Mouse (Mus musculus) embryonic facial prominence, embryonic 12.5 days (tissue): ENCODE results near the gene Tapbp. TPM values are rescaled to one million over a fixed set of nuclear protein-coding genes. Genes with fewer than 3 reads are reported as not detected.

Experiments used
- ATAC-seq: fragments of 200-750 bp; cut with Nextera tagmentation; 2 replicates; pipeline ENCODE4 v1.8.0; 2017; ENCODE audit not compliant: insufficient number of reproducible peaks, insufficient read depth, low FRiP score, low TSS enrichment
- H3K27ac ChIP-seq: fragments of 300-500 bp; sonication (generic); 2 replicates; pipeline ENCODE4 v1.5.1; 2016; ENCODE audit warnings: mild to moderate bottlenecking
- H3K27me3 ChIP-seq: fragments of 300-500 bp; sonication (generic); 2 replicates; pipeline ENCODE4 v1.6.1; 2016; ENCODE audit warnings: mild to moderate bottlenecking, moderate library complexity
- H3K36me3 ChIP-seq: fragments of 300-500 bp; sonication (generic); 2 replicates; pipeline ENCODE4 v1.6.1; 2016; ENCODE audit warnings: mild to moderate bottlenecking
- H3K4me1 ChIP-seq: fragments of 300-500 bp; sonication (generic); 2 replicates; pipeline ENCODE4 v1.6.1; 2016
- H3K4me2 ChIP-seq: fragments of 300-500 bp; sonication (generic); replicated peaks from 2 replicates; pipeline ENCODE4 v1.6.1; 2016; ENCODE audit warnings: mild to moderate bottlenecking, moderate library complexity
- H3K4me3 ChIP-seq: fragments of 300-500 bp; sonication (generic); 2 replicates; pipeline ENCODE4 v1.5.1; 2016; ENCODE audit warnings: mild to moderate bottlenecking
- H3K9ac ChIP-seq: fragments of 300-500 bp; sonication (generic); 2 replicates; pipeline ENCODE4 v1.6.1; 2016; ENCODE audit warnings: mild to moderate bottlenecking, moderate library complexity
- H3K9me3 ChIP-seq: fragments of 300-500 bp; sonication (generic); 2 replicates; pipeline ENCODE4 v1.6.1; 2016; ENCODE audit warnings: mild to moderate bottlenecking, moderate library complexity
- WGBS: fragments of 180-500 bp; shearing (Covaris S2); methylation state at CpG from one replicate; pipeline ENCODE4 v1.1.7; 2016; 5-methylcytosine and 5-hydroxymethylcytosine counted together
- polyA plus RNA-seq: library from polyadenylated mRNA; unstranded; fragments of >200 nt; fragmentation: Nextera tagmentation; extraction: Ambion mirVana; gene quantifications from 2 replicates; pipeline ENCODE4 v1.2.1, GENCODE M21; 2016

The Tapbp gene
- polyA plus RNA-seq, 1 experiment from 2014 or later, result 25.0 TPM

GRCm38 (mm10) chr17:33916847-33917655 is 1.4 kb downstream of the Tapbp start:
- H3K36me3 ChIP-seq, result peaks cover 37% of the 10 kb centered on the region
- no peak overlapping the region for H3K27ac ChIP-seq

DNA sequence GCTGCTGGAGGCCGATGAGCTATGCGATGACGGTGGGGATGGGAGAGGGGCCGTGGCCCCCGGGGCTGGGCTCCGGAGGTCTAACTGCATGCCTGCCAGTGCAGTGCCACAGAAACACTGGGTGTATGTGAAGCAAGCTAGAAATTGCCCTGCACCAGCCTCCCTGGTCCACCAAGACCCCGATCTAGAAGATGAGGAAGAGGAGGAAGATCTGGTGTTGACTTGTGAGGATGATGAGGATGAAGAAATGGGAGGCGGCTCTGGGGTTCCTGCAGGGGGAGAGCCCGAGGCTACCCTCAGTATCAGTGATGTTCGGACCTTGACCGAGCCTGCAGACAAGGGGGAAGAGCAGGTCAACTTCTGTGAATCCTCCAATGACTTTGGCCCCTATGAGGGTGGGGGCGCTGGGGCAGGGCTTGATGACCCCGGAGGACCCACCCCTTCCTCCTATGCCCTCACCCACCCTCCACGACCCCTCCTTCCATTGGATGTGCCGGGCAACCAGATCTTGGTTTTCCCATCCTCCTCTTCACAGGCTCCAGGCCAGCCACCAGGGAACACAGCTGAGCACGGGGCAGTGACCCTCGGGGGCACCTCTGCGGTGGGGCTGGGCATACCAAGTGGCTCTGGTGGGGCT is 2.1 kb downstream of the Tapbp start:
- H3K4me2 ChIP-seq, result no peak overlapping the region

More at GRCm38 (mm10) chr17:33916847-33917655, 1.4 kb downstream of the Tapbp start:
- Histone ChIP-seq H3K4me2 (peak overlapping the region; percentile 54), H3K9me3 (no peaks in the 10 kb centered on the region), H3K27me3 (0 out of 2 replicates have a peak, but pooled peaks cover 2% of the 10 kb centered on the region), H3K4me3 (peak overlapping the region; percentile 51), H3K9ac (peak overlapping the region; percentile 40), H3K4me1 (peaks cover 35% of the 10 kb centered on the region)
- ATAC-seq, result no peak
- WGBS, result 68% methylated on average over 31 of the region's 31 CpGs

GRCm38 (mm10) chr17:33918293-33919203 is 2.8 kb downstream of the Tapbp start:
- 0 out of 2 replicates have a peak, but pooled peaks cover 2% of the 10 kb centered on the region for H3K27me3 ChIP-seq
- no peak for ATAC-seq
- peaks cover 35% of the 10 kb centered on the region for H3K4me1 ChIP-seq
- no peak overlapping the region for H3K27ac ChIP-seq
- peaks cover 24% of the 10 kb centered on the region for H3K36me3 ChIP-seq
- 61% methylated on average over 37 of the region's 37 CpGs for WGBS
- H3K4me3 ChIP-seq, result peak overlapping the region; percentile 57; the same call in 1 of the 2 replicates
- H3K9ac ChIP-seq, result no peak overlapping the region
- peak overlapping the region; percentile 98 for H3K4me2 ChIP-seq
- no peaks in the 10 kb centered on the region for H3K9me3 ChIP-seq

More for the DNA sequence above, 2.1 kb downstream of the Tapbp start:
- peaks cover 35% of the 10 kb centered on the region for H3K4me1 ChIP-seq
- H3K9me3 ChIP-seq, result no peaks in the 10 kb centered on the region
- H3K36me3 ChIP-seq, result peaks cover 31% of the 10 kb centered on the region
- H3K9ac ChIP-seq, result no peak overlapping the region
- no peak for ATAC-seq
- WGBS, result 83% methylated on average over 18 of the region's 18 CpGs
- 0 out of 2 replicates have a peak, but pooled peaks cover 2% of the 10 kb centered on the region for H3K27me3 ChIP-seq
- peak overlapping the region; percentile 51; the same call in 1 of the 2 replicates for H3K4me3 ChIP-seq
- no peak overlapping the region for H3K27ac ChIP-seq

DNA sequence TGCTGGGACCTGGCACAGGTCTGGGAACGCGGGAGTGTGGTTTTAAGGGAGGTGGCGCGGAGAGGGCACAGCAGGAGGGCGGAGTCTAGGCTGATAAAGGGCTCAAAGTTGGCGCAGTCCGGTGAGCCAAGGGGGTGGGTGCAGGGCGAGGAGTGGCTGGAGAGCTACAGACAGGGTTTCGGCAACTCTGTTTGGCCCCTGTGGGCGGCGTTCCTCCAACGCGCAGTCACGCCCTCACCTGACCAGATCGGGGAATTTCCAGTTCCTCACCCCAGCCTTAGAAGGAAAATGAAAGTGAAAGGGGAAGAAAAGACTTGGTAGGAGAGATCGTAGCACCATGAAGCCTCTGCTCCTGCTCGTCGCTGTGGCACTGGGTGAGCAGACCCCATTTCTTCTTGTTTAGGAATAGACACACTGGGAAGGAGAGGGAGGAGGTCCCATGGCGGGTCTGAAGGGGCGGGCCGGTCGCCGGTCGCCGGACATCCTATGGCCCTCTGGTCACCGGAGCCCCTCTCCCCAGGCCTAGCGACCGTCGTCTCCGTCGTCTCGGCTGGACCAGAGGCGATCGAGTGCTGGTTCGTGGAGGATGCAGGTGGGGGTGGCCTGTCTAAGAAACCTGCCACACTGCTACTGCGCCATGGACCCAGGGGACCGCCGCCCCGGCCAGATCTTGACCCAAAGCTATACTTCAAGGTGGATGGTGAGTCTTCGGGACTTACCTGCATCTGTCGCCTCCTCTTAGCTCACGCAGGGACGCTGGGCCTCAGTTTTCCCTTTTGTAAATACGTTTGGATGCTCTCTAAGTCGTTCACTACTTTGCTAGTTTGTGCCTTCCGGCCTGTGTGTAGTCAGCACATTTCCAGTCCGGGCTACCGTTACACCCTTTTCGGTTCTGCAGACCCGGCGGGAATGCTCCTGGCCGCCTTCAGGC is 3.9 kb downstream of the Tapbp start:
- Histone ChIP-seq H3K27ac (peak overlapping the region; percentile 78), H3K4me2 (peak overlapping the region; percentile 98), H3K27me3 (0 out of 2 replicates have a peak, but pooled peaks cover 2% of the 10 kb centered on the region), H3K4me3 (peak overlapping the region; percentile 57), H3K9ac (peak overlapping the region; percentile 79), H3K36me3 (peaks cover 14% of the 10 kb centered on the region; the same call in 1 of the 2 replicates), H3K4me1 (peaks cover 30% of the 10 kb centered on the region), H3K9me3 (no peaks in the 10 kb centered on the region)
- ATAC-seq, result no peak
- WGBS, result under 1% methylated on average over 52 of the region's 52 CpGs

- H3K9ac ChIP-seq, result peak overlapping the region; percentile 79
- H3K4me2 ChIP-seq, result peak overlapping the region; percentile 98
- peak overlapping the region; percentile 57 for H3K4me3 ChIP-seq
- H3K36me3 ChIP-seq, result peaks cover 8% of the 10 kb centered on the region; the same call in 1 of the 2 replicates
- H3K4me1 ChIP-seq, result peaks cover 22% of the 10 kb centered on the region
- 0 out of 2 replicates have a peak, but pooled peaks cover 2% of the 10 kb centered on the region for H3K27me3 ChIP-seq
- under 1% methylated on average over 36 of the region's 36 CpGs for WGBS
- no peaks in the 10 kb centered on the region for H3K9me3 ChIP-seq
- ATAC-seq, result no peak
- peak overlapping the region; percentile 78 for H3K27ac ChIP-seq
Measured at GRCm38 (mm10) chr17:33920282-33921097, 4.8 kb downstream of the Tapbp start.

GRCm38 (mm10) chr17:33921361-33921760 is 5.7 kb downstream of the Tapbp start:
- no peak overlapping the region for H3K4me2 ChIP-seq
- H3K4me3 ChIP-seq, result no peak overlapping the region
- H3K36me3 ChIP-seq, result peaks cover 8% of the 10 kb centered on the region
- 87% methylated on average over 7 of the region's 7 CpGs for WGBS
- H3K9ac ChIP-seq, result no peak overlapping the region
- no peak for ATAC-seq
- 0 out of 2 replicates have a peak, but pooled peaks cover 2% of the 10 kb centered on the region for H3K27me3 ChIP-seq
- no peak overlapping the region for H3K27ac ChIP-seq
- H3K4me1 ChIP-seq, result peaks cover 22% of the 10 kb centered on the region
- no peaks in the 10 kb centered on the region for H3K9me3 ChIP-seq

GRCm38 (mm10) chr17:33924577-33925283 is 9.0 kb downstream of the Tapbp start:
- Histone ChIP-seq H3K9ac (no peak overlapping the region), H3K4me3 (no peak overlapping the region)

GRCm38 (mm10) chr17:33925406-33926116 is 9.9 kb downstream of the Tapbp start:
- Histone ChIP-seq H3K27ac (no peak overlapping the region), H3K9me3 (no peaks in the 10 kb centered on the region), H3K4me3 (no peak overlapping the region), H3K36me3 (peaks cover 3% of the 10 kb centered on the region; the same call in 1 of the 2 replicates), H3K27me3 (no peaks in the 10 kb centered on the region), H3K4me1 (peaks cover 4% of the 10 kb centered on the region; the same call in 1 of the 2 replicates), H3K4me2 (no peak overlapping the region), H3K9ac (no peak overlapping the region)
- 81% methylated on average over 21 of the region's 21 CpGs for WGBS
- ATAC-seq, result no peak

More at GRCm38 (mm10) chr17:33924577-33925283, 9.0 kb downstream of the Tapbp start:
- Histone ChIP-seq H3K9me3 (no peaks in the 10 kb centered on the region), H3K36me3 (peaks cover 3% of the 10 kb centered on the region; the same call in 1 of the 2 replicates), H3K4me2 (no peak overlapping the region), H3K27ac (no peak overlapping the region), H3K27me3 (no peaks in the 10 kb centered on the region), H3K4me1 (peaks cover 10% of the 10 kb centered on the region)
- 83% methylated on average over 10 of the region's 10 CpGs for WGBS
- ATAC-seq, result no peak
